Mouse (Mus musculus) lung, postnatal 0 days (tissue): ENCODE data around the gene Hhipl1.

Experiments used
- CTCF ChIP-seq: IDR thresholded peaks from 2 replicates; pipeline ENCODE4 v1.5.1; 2016; ENCODE audit warnings: antibody characterized with exemption, mild to moderate bottlenecking
- EP300 ChIP-seq: IDR thresholded peaks from 2 replicates; pipeline ENCODE4 v1.6.1; 2016; ENCODE audit warnings: antibody characterized with exemption, mild to moderate bottlenecking, control low read depth

DNA sequence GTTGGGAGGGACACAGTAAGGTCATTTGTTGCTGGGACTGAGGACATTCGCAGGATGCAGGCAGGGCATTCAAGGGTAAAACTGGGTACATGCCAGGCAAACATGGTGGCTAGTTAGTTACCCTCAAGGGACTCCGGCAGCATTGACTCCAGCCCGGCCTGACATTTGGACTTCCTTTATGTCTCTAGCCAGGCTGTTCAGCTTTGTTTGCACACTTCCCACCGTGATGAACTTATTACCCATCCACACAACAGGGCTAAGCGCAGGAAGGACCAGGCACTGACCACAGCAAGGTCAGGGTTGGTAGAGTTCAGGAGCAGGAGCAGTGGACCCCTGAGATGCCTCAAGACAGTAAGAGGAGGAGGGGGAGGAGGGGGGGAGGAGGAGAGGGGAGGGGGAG, 62.9 kb downstream of the Hhipl1 start:
- no peak for TF ChIP-seq CTCF
- no peak for TF ChIP-seq EP300
